Mouse (Mus musculus): ENCODE measurements around the gene Zfp882. TPM values are rescaled to one million over a fixed set of nuclear protein-coding genes. Genes with fewer than 3 reads are reported as not detected.
"Not testable (repeated sequence)": the region's sequence is repeated elsewhere in the genome, so short reads cannot be mapped to it uniquely, and the experiment has no call there.

The Zfp882 gene
- polyA plus RNA-seq, 1 experiment from 2014 or later, result 17.1 TPM

- no peak for ATAC-seq (ENCODE audit: low FRiP score)
- Histone ChIP-seq H3K4me2 (no peak overlapping the region), H3K4me3 (replicated peaks) (no peak overlapping the region), H3K27me3 (replicated peaks) (no peaks in the 10 kb centered on the region), H3K27ac (replicated peaks) (no peak overlapping the region), H3K9me3 (replicated peaks) (no peaks in the 10 kb centered on the region), H3K4me1 (peaks cover 14% of the 10 kb centered on the region), H3K9ac (replicated peaks) (no peak overlapping the region), H3K36me3 (peaks cover 27% of the 10 kb centered on the region)
- 96% methylated on average over 3 of the region's 3 CpGs for WGBS
These were observed 18.1 kb downstream of the Zfp882 start for GRCm38 (mm10) chr8:71926551-71926950.

- no peak for ATAC-seq (ENCODE audit: low FRiP score)
- Histone ChIP-seq H3K4me2 (no peak overlapping the region), H3K27ac (replicated peaks) (no peak overlapping the region), H3K4me3 (replicated peaks) (no peak overlapping the region), H3K9ac (replicated peaks) (no peak overlapping the region), H3K36me3 (peaks cover 31% of the 10 kb centered on the region), H3K9me3 (replicated peaks) (no peaks in the 10 kb centered on the region), H3K27me3 (replicated peaks) (no peaks in the 10 kb centered on the region), H3K4me1 (peaks cover 12% of the 10 kb centered on the region)
These were observed 19.4 kb downstream of the Zfp882 start for GRCm38 (mm10) chr8:71927779-71928178.

DNA sequence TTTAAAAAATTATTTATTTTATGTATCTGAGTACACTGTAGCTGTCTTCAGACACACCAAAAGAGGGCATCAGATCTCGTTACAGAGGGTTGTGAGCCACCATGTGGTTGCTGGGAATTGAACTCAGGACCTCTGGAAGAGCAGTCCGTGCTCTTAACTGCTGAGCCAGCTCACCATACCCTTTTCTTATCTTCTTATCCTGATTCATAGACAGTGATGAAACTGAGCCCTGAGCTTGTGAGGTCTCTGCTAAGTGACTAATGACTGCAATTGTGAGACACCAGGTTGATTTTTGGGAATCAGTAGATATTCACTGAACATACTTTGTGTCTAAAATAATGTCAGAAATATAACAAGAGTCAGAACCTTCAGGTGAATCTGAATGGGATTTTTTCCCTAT lies 29.6 kb downstream of the Zfp882 start:
- not testable (repeated sequence) for H3K4me1 ChIP-seq; H3K4me3 ChIP-seq (replicated peaks); H3K27me3 ChIP-seq (replicated peaks); H3K4me2 ChIP-seq; H3K9ac ChIP-seq (replicated peaks); H3K27ac ChIP-seq (replicated peaks); H3K9me3 ChIP-seq (replicated peaks); H3K36me3 ChIP-seq; ATAC-seq (ENCODE audit: low FRiP score)
- WGBS, result 88% methylated on average over 2 of the region's 2 CpGs

- H3K9ac ChIP-seq (replicated peaks), result no peak overlapping the region
- no peak overlapping the region for H3K27ac ChIP-seq (replicated peaks)
- no peaks in the 10 kb centered on the region for H3K36me3 ChIP-seq
- WGBS, result 90% methylated on average over 2 of the region's 2 CpGs
- no peaks in the 10 kb centered on the region for H3K9me3 ChIP-seq (replicated peaks)
- no peaks in the 10 kb centered on the region for H3K4me1 ChIP-seq
- no peaks in the 10 kb centered on the region for H3K27me3 ChIP-seq (replicated peaks)
- no peak overlapping the region for H3K4me2 ChIP-seq
- no peak overlapping the region for H3K4me3 ChIP-seq (replicated peaks)
- ATAC-seq (ENCODE audit: low FRiP score), result no peak
These were observed 32.1 kb downstream of the Zfp882 start for GRCm38 (mm10) chr8:71940293-71941208.

GRCm38 (mm10) chr8:71941776-71942175 lies 33.4 kb downstream of the Zfp882 start:
- H3K9ac ChIP-seq (replicated peaks), result no peak overlapping the region
- WGBS, result 97% methylated on average over 1 of the region's 1 CpGs
- no peaks in the 10 kb centered on the region for H3K27me3 ChIP-seq (replicated peaks)
- H3K4me3 ChIP-seq (replicated peaks), result no peak overlapping the region
- H3K4me1 ChIP-seq, result no peaks in the 10 kb centered on the region
- no peak for ATAC-seq (ENCODE audit: low FRiP score)
- no peak overlapping the region for H3K4me2 ChIP-seq
- H3K9me3 ChIP-seq (replicated peaks), result no peaks in the 10 kb centered on the region
- no peaks in the 10 kb centered on the region for H3K36me3 ChIP-seq
- H3K27ac ChIP-seq (replicated peaks), result no peak overlapping the region

DNA sequence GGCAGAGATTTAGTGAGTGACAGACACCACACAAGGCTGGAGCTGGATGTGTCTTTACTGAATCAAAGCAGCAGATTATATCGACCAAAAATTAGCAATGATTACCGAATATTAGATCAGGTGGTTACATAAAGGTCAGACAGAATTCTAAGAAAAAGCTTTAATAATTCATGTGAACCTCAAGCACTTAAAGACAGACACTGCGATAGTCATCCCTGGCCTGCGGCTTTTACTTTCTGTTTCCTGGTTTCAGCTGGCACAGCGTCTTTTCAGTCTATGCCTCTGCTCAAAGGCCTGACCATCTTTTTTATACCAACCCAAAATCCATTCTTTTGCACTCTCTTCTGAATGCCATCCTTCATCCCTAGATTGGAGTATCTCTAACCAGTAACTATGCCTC lies 40.2 kb downstream of the Zfp882 start:
- no peak overlapping the region for H3K9ac ChIP-seq (replicated peaks)
- WGBS, result 86% methylated on average over 5 of the region's 5 CpGs
- H3K4me3 ChIP-seq (replicated peaks), result no peak overlapping the region
- no peaks in the 10 kb centered on the region for H3K27me3 ChIP-seq (replicated peaks)
- no peak overlapping the region for H3K4me2 ChIP-seq
- no peaks in the 10 kb centered on the region for H3K9me3 ChIP-seq (replicated peaks)
- no peaks in the 10 kb centered on the region for H3K36me3 ChIP-seq
- no peak for ATAC-seq (ENCODE audit: low FRiP score)
- no peak overlapping the region for H3K27ac ChIP-seq (replicated peaks)
- peaks cover 19% of the 10 kb centered on the region for H3K4me1 ChIP-seq

- Histone ChIP-seq H3K36me3 (peaks cover 9% of the 10 kb centered on the region), H3K4me1 (peaks cover 19% of the 10 kb centered on the region), H3K4me3 (replicated peaks) (peak within 1 kb of the TSS; percentile 81), H3K4me2 (peak within 1 kb of the TSS; percentile 61), H3K9me3 (replicated peaks) (no peaks in the 10 kb centered on the region), H3K27ac (replicated peaks) (peak within 1 kb of the TSS; percentile 89), H3K27me3 (replicated peaks) (no peaks in the 10 kb centered on the region), H3K9ac (replicated peaks) (peak within 1 kb of the TSS; percentile 75)
- 4% methylated on average over 34 of the region's 34 CpGs for WGBS
- ATAC-seq (ENCODE audit: low FRiP score), result peak; percentile 100
These were observed 42.2 kb downstream of the Zfp882 start, which contains the start of gene Zfp961 for GRCm38 (mm10) chr8:71950482-71951221. Gene Zfp961, plus strand, starts transcription at chr8:71951038.

- Histone ChIP-seq H3K4me2 (peak overlapping the region; percentile 61), H3K4me3 (replicated peaks) (peak overlapping the region; percentile 81), H3K27ac (replicated peaks) (peak overlapping the region; percentile 89), H3K27me3 (replicated peaks) (no peaks in the 10 kb centered on the region), H3K4me1 (peaks cover 19% of the 10 kb centered on the region), H3K9me3 (replicated peaks) (no peaks in the 10 kb centered on the region), H3K9ac (replicated peaks) (peak overlapping the region; percentile 75), H3K36me3 (peaks cover 9% of the 10 kb centered on the region)
- no peak for ATAC-seq (ENCODE audit: low FRiP score)
- 40% methylated on average over 14 of the region's 14 CpGs for WGBS
These were observed 43.2 kb downstream of the Zfp882 start for GRCm38 (mm10) chr8:71951436-71952161.

GRCm38 (mm10) chr8:71952489-71952888 lies 44.1 kb downstream of the Zfp882 start:
- peaks cover 19% of the 10 kb centered on the region for H3K4me1 ChIP-seq
- ATAC-seq (ENCODE audit: low FRiP score), result no peak
- no peaks in the 10 kb centered on the region for H3K9me3 ChIP-seq (replicated peaks)
- H3K4me3 ChIP-seq (replicated peaks), result no peak overlapping the region
- H3K27ac ChIP-seq (replicated peaks), result no peak overlapping the region
- H3K9ac ChIP-seq (replicated peaks), result no peak overlapping the region
- WGBS, result 95% methylated on average over 1 of the region's 1 CpGs
- H3K36me3 ChIP-seq, result peaks cover 9% of the 10 kb centered on the region
- H3K27me3 ChIP-seq (replicated peaks), result no peaks in the 10 kb centered on the region
- H3K4me2 ChIP-seq, result 0 out of 2 replicates have a peak overlapping the region, but pooled peaks have one; percentile 61

GRCm38 (mm10) chr8:71952961-71953700 lies 44.7 kb downstream of the Zfp882 start:
- H3K4me2 ChIP-seq; H3K27ac ChIP-seq (replicated peaks); H3K36me3 ChIP-seq; ATAC-seq (ENCODE audit: low FRiP score); H3K9me3 ChIP-seq (replicated peaks); H3K27me3 ChIP-seq (replicated peaks); H3K9ac ChIP-seq (replicated peaks); H3K4me3 ChIP-seq (replicated peaks): not testable (repeated sequence)
- peaks cover 19% of the 10 kb centered on the region for H3K4me1 ChIP-seq
- WGBS, result 97% methylated on average over 16 of the region's 16 CpGs

DNA sequence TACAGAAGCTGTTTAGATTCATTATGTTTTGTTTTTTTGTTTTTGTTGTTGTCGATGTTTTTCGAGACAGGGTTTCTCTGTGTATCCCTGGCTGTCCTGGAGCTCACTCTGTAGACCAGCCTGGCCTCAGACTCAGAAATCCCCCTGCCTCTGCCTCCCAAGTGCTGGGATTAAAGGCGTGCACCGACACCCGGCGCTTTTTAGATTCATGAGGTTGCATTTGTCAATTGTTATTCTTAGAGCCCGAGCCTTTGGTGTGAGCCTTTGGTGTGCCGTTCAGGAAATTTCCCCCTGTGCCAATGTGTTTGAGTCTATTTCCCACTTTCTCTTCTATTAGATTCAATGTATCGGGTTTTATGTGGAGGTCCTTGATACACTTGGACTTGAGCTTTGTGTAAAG lies 46.3 kb downstream of the Zfp882 start:
- Histone ChIP-seq H3K4me3 (replicated peaks) (no peak overlapping the region), H3K4me2 (no peak overlapping the region), H3K4me1 (peaks cover 19% of the 10 kb centered on the region), H3K36me3 (peaks cover 9% of the 10 kb centered on the region), H3K27me3 (replicated peaks) (no peaks in the 10 kb centered on the region), H3K27ac (replicated peaks) (no peak overlapping the region), H3K9me3 (replicated peaks) (no peaks in the 10 kb centered on the region), H3K9ac (replicated peaks) (no peak overlapping the region)
- 98% methylated on average over 9 of the region's 9 CpGs for WGBS
- no peak for ATAC-seq (ENCODE audit: low FRiP score)

All from neural tube, embryonic 15.5 days (tissue).